Mouse (Mus musculus): Measurements from ENCODE around the gene Gm10134. TPM values are rescaled to one million over a fixed set of nuclear protein-coding genes. Genes with fewer than 3 reads are reported as not detected.

The Gm10134 gene
- total and polyA plus RNA-seq, 3 experiments, result not detected

GRCm38 (mm10) chr2:28536166-28536565, 30.3 kb downstream of the Gm10134 start:
- Histone ChIP-seq H3K4me1 (ENCODE audit: control insufficient read depth in 1 of 2, insufficient read depth in 2 of 2) (peaks cover 63 to 89% of the 10 kb centered on the region in 2 experiments), H3K9me3 (replicated peaks; ENCODE audit: low read length) (no peaks in the 10 kb centered on the region), H3K4me3 (replicated peaks in 1 of 3; ENCODE audit: low read depth in 2 of 3, low read length in 2 of 3, poor library complexity in 1 of 3) (no peak overlapping the region), H3K36me3 (replicated peaks in 1 of 2; ENCODE audit: control insufficient read depth in 1 of 2, insufficient read depth in 1 of 2, low read length in 1 of 2) (no peaks in the 10 kb centered on the region), H3K27me3 (replicated peaks) (peaks cover 4% of the 10 kb centered on the region), H3K4me2 (ENCODE audit: insufficient read depth, low read depth, poor library complexity, severe bottlenecking) (no peak overlapping the region), H3K27ac (ENCODE audit: insufficient read depth, low read depth) (no peak overlapping the region), H3K79me2 (replicated peaks; ENCODE audit: control insufficient read depth, extremely low read depth, insufficient read depth, poor library complexity, severe bottlenecking) (no peaks in the 10 kb centered on the region), H3K9ac (ENCODE audit: insufficient read depth, low read depth) (no peak overlapping the region)
- TF ChIP-seq IRF4 (IDR thresholded peaks at IDR 0.05; ENCODE audit: low read depth, low read length), result no peak
- TF ChIP-seq RAD21 (IDR thresholded peaks at IDR 0.05; ENCODE audit: low read depth, low read length), result no peak
- no peak for TF ChIP-seq MXI1 (IDR thresholded peaks at IDR 0.05; ENCODE audit: low read depth, low read length)
- TF ChIP-seq JUND (conservative IDR thresholded peaks at IDR 0.05; ENCODE audit: low read depth, low read length), result no peak
- TF ChIP-seq ZMIZ1 (IDR thresholded peaks at IDR 0.05; ENCODE audit: low read depth, low read length), result no peak
- TF ChIP-seq ZNF384 (IDR thresholded peaks at IDR 0.05; ENCODE audit: low read depth, low read length), result no peak
- TF ChIP-seq POLR2AphosphoS2 (IDR thresholded peaks at IDR 0.05; ENCODE audit: low read depth, low read length), result no peak
- no peak for TF ChIP-seq TBP (conservative IDR thresholded peaks at IDR 0.05; ENCODE audit: low read depth, low read length)
- TF ChIP-seq PAX5 (IDR thresholded peaks at IDR 0.05; ENCODE audit: low read length), result no peak
- no peak for TF ChIP-seq MEF2A (IDR thresholded peaks at IDR 0.05; ENCODE audit: borderline replicate concordance, low read depth, low read length)
- TF ChIP-seq ELF1 (IDR thresholded peaks at IDR 0.05; ENCODE audit: low read depth, low read length), result no peak
- TF ChIP-seq JUN (IDR thresholded peaks at IDR 0.05; ENCODE audit: insufficient read depth, low read depth, low read length), result no peak
- no peak for DNase-seq (ENCODE audit: extremely low read depth)
- in situ Hi-C loops (cut with MboI; ENCODE audit: low pct_ligation_motif_present, low pct_unique_long_range_greater_than_20kb, low sequenced_read_pairs) (no loop called here), dilution Hi-C loops (cut with MboI; ENCODE audit: extremely low pct_ligation_motif_present, extremely low pct_unique_long_range_greater_than_20kb, low sequenced_read_pairs) (no loop called here)

GRCm38 (mm10) chr2:28536766-28537633, 31.1 kb downstream of the Gm10134 start:
- H3K4me1 ChIP-seq (ENCODE audit: control insufficient read depth in 1 of 2, insufficient read depth in 2 of 2), result peaks cover 66 to 92% of the 10 kb centered on the region in 2 experiments
- in situ Hi-C loops (cut with MboI; ENCODE audit: low pct_ligation_motif_present, low pct_unique_long_range_greater_than_20kb, low sequenced_read_pairs) (no loop called here), dilution Hi-C loops (cut with MboI; ENCODE audit: extremely low pct_ligation_motif_present, extremely low pct_unique_long_range_greater_than_20kb, low sequenced_read_pairs) (no loop called here)
- no peaks in the 10 kb centered on the region for H3K79me2 ChIP-seq (replicated peaks; ENCODE audit: control insufficient read depth, extremely low read depth, insufficient read depth, poor library complexity, severe bottlenecking)
- no peak overlapping the region for H3K4me2 ChIP-seq (ENCODE audit: insufficient read depth, low read depth, poor library complexity, severe bottlenecking)
- no peak overlapping the region for H3K4me3 ChIP-seq (replicated peaks in 1 of 3; ENCODE audit: low read depth in 2 of 3, low read length in 2 of 3, poor library complexity in 1 of 3)
- no peak for DNase-seq (ENCODE audit: extremely low read depth)
- no peaks in the 10 kb centered on the region for H3K9me3 ChIP-seq (replicated peaks; ENCODE audit: low read length)
- peaks cover under 1 to 6% of the 10 kb centered on the region in 2 experiments for H3K36me3 ChIP-seq (replicated peaks in 1 of 2; ENCODE audit: control insufficient read depth in 1 of 2, insufficient read depth in 1 of 2, low read length in 1 of 2)
- H3K27ac ChIP-seq (ENCODE audit: insufficient read depth, low read depth), result no peak overlapping the region
- peaks cover 4% of the 10 kb centered on the region for H3K27me3 ChIP-seq (replicated peaks)
- TF ChIP-seq POLR2A (IDR thresholded peaks at IDR 0.05; ENCODE audit: low read depth, low read length) (no peak), USF2 (conservative IDR thresholded peaks at IDR 0.05; ENCODE audit: low read depth, low read length) (no peak), PAX5 (IDR thresholded peaks at IDR 0.05; ENCODE audit: low read length) (no peak), TCF12 (IDR thresholded peaks at IDR 0.05; ENCODE audit: low read depth, low read length) (no peak), JUN (IDR thresholded peaks at IDR 0.05; ENCODE audit: insufficient read depth, low read depth, low read length) (no peak), POLR2AphosphoS2 (IDR thresholded peaks at IDR 0.05; ENCODE audit: low read depth, low read length) (no peak), TBP (conservative IDR thresholded peaks at IDR 0.05; ENCODE audit: low read depth, low read length) (no peak), ZC3H11A (IDR thresholded peaks at IDR 0.05; ENCODE audit: low read depth, low read length) (no peak), E2F4 (IDR thresholded peaks at IDR 0.05; ENCODE audit: insufficient replicate concordance, low read depth, low read length) (no peak), SMC3 (IDR thresholded peaks at IDR 0.05; ENCODE audit: low read depth, low read length) (no peak), USF1 (IDR thresholded peaks at IDR 0.05; ENCODE audit: low read depth, low read length) (no peak), GABPA (IDR thresholded peaks at IDR 0.05; ENCODE audit: insufficient replicate concordance, low read depth, low read length) (no peak), CHD1 (IDR thresholded peaks at IDR 0.05; ENCODE audit: low read depth, low read length) (no peak), MEF2A (IDR thresholded peaks at IDR 0.05; ENCODE audit: borderline replicate concordance, low read depth, low read length) (no peak), RCOR1 (conservative IDR thresholded peaks at IDR 0.05; ENCODE audit: low read depth, low read length) (no peak), CTCF (conservative IDR thresholded peaks at IDR 0.05 in 1 of 2, IDR thresholded peaks at IDR 0.05 in 1 of 2; ENCODE audit: low read depth in 2 of 2, low read length in 2 of 2) (no peak), ZMIZ1 (IDR thresholded peaks at IDR 0.05; ENCODE audit: low read depth, low read length) (no peak)
- H3K9ac ChIP-seq (ENCODE audit: insufficient read depth, low read depth), result no peak overlapping the region
